Mouse (Mus musculus) cerebellum, adult 8-10 months (tissue): ENCODE measurements around the gene Clock.

Source experiments
- DNase-seq: peaks from one replicate; pipeline ENCODE4 v3.0.0; 2022

Gene Clock

DNA sequence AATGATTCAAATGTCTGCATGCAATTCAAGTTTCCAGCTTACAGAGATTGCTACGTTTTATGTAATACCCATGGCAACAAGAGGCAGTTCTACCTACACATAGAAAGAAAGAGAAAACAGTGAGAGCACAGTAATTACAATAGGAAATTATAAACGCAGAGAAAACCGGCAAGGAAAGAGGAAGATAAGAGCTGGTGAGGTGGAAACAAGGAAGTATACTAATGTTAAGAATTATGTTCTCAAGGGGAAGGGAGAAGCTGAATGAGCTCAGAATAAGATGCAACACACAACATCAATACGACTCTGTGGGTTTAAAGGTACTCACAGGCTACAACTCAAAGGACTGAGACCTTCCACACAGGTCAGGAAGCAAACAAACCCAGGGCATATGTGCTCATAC lies 29.6 kb downstream of the Clock start:
- DNase-seq, result no peak

- DNase-seq, result no peak
These were observed 53.6 kb downstream of the Clock start for GRCm38 (mm10) chr5:76250948-76251347.

GRCm38 (mm10) chr5:76246539-76246938 lies 58.1 kb downstream of the Clock start:
- no peak for DNase-seq

DNA sequence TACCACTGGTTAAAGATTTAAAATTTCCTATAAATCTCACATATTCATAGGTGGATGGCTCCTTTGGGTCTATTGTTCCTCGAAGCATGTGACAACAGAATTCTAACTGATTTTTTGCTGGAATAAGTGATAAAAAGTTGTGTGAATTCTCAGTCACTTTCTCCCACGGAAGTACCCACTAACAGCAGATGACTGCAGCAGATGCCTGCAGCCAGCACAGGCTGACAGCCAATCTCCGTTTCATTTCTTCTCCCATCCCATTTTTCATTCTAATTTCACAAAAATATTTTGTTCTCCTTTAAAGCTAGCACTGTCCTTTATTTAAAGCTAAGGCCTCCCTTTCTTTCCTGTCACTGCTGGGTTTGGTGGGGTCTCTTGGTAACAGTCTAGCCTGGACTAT lies 59.2 kb downstream of the Clock start:
- no peak for DNase-seq

DNA sequence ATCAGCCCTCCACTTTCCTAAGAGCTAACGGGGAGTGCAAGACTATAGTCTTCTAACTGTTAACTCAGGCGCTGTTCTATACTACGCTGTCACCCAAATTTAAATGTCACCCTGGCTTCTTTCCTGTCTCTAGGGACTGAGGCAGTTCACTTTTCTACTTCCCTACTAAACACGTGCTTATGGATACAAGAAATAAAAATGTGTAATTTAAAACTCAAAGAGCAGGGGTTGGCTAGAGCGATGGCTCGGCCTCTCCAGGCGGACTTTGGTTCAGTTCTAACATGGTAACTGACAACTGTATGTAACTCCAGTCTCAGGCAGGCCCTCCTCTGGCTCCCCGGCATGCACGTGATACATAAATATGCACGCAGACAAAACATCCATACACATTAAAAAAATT lies 60.2 kb downstream of the Clock start:
- no peak for DNase-seq

DNA sequence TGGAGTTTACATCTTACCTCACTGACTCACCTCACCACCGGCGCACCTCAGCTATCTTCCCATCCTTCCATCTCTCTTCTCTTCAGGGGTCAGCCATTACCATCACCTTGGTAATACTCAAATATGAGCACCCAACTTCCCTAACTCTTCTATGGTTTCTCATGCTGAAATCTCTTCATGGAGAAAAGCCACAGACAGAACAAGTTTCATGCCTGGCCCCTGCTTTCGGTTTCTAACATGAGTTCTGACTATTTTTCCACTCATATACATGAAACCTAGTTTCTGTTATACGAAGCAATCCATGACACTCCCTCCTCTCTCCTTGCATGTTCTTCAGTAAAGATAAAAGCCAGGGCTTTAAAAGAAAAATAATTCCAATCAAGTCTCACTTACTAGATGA lies 60.7 kb downstream of the Clock start:
- DNase-seq, result no peak

GRCm38 (mm10) chr5:76243274-76243673 lies 61.3 kb downstream of the Clock start:
- no peak for DNase-seq

GRCm38 (mm10) chr5:76231171-76231855 lies 73.3 kb downstream of the Clock start:
- no peak for DNase-seq

- no peak for DNase-seq
These were observed 87.9 kb downstream of the Clock start for GRCm38 (mm10) chr5:76216691-76217090.

DNA sequence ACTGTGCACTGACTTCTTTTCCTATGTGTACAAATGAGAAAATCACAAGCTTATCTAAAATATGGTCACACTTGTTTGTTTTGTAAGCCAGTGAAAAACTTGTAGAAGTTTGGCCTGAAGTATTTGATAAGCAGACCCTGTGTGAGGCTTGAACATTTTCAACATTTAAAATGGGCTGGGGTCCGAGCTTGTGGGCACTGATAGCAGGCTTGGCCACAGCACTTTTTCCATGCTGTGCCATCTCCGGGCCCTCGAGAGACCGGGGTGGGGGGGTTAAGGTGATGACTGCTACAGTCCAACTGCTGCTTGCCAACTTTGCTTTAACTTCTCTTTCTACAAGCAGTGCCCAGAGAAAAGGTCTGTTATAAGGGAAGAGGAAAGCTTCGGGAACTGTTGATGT lies 96.5 kb downstream of the Clock start:
- no peak for DNase-seq

- no peak for DNase-seq
These were observed 98.7 kb downstream of the Clock start for GRCm38 (mm10) chr5:76205886-76206285.

DNA sequence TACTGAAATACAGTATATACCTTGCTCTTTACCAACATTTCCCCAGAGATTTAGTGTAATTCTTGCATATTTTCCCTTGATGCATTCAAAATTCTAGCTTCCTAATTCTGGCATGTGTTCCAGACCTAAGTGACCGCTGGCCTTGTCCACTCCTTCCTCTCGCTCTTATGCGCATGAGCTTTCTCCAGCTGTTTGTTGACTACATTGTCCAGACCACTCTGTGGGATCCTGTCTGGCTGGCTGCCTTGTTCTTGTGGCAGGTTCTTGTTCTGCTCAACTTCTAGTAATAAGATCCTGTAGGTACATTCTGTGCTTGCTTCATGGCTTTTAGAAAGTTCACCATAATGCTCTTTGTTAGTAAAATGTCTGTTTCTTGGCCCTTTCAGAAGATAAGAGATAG lies 101.4 kb downstream of the Clock start:
- DNase-seq, result no peak

- DNase-seq, result no peak
These were observed 105.2 kb downstream of the Clock start for GRCm38 (mm10) chr5:76199346-76199745.

GRCm38 (mm10) chr5:76194377-76194945 lies 110.1 kb downstream of the Clock start:
- no peak for DNase-seq

DNA sequence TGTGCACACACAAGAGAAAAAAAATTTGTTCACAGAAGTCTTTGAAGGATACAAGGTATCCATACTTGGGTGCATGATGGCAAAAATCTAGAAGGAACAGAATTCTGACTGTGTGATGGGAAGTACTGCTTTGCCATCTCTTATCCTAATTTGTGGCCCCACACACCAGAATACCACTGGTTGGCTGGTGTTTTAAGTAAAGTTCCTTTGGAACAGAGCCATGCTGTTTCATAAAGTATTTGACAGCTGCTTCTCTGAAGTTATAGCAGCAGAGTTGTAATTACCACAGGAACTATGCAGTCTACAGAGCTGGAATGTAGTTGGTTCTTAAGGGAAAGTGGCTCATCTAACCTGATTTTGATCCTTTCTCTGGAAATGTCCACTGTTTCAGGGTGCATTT lies 111.5 kb downstream of the Clock start:
- no peak for DNase-seq

- DNase-seq, result no peak
These were observed 114.0 kb downstream of the Clock start for GRCm38 (mm10) chr5:76190609-76191008.

- no peak for DNase-seq
These were observed 116.7 kb downstream of the Clock start for GRCm38 (mm10) chr5:76187885-76188284.

GRCm38 (mm10) chr5:76184286-76185080 lies 120.1 kb downstream of the Clock start:
- peak; percentile 43 for DNase-seq

- peak; percentile 94 for DNase-seq
These were observed 120.8 kb downstream of the Clock start, which contains the start of gene Tmem165 for GRCm38 (mm10) chr5:76183750-76184261. Gene Tmem165 (plus strand): TSS chr5:76183880.

GRCm38 (mm10) chr5:76183043-76183749 lies 121.4 kb downstream of the Clock start:
- DNase-seq, result no peak

DNA sequence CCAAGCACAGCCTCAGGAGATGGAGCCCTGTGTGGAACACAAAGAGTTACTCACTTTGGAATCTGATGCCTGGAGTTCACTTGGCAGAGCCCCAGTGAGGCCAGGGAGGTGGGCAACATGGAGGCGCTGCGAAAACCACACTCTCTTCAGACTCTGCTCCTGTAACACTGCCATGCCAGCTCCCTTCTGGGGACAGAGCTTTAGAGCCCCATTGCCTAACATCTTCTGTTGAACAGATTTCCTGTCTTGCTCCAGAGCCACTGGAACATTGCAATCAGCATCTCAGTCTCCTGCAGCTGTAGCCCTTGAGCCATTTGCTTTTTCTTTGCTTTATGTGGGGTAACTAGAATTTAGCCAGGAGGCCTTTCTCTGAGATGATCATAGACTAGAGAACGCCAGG lies 122.3 kb downstream of the Clock start:
- no peak for DNase-seq

DNA sequence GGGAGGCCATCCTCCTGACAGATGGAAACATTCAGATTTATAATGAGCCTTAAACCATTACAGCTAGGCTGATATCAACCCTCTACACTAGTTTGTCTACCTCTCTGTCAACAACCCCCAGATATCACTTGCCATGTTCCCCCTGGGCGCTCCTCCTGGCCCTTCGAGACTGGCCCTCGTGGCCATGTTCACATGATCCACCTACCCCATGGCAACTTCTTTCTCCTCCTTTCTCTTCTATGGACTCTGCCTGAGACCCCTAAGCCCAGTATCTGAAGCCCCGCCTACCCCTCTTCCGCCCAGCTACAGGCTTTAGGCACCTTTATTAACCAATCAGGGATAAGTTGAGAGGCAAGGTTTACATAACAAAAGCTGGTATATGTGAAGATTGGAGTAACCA lies 124.8 kb downstream of the Clock start:
- no peak for DNase-seq

DNA sequence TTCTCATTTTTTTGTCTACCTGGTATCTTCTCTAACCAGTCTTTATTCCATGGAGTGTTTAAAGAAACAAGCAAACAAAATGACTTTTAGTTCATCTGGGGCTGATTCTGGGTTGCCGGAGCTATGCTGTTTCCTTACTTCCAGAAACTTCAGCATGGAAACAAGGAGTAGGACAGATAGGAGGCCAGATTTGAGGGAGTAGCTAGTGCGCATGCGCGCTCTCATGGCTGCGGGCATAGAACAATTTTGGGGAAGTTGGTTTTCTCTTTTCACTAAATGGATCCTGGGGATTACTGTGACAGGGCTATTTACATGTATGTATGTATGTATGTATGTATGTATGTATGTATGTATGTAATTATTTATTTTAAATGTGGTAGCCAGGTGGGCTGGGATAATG lies 125.4 kb downstream of the Clock start:
- no peak for DNase-seq
